Mouse (Mus musculus): ENCODE measurements around the gene Dnm3. TPM values are rescaled to one million over a fixed set of nuclear protein-coding genes. Genes with fewer than 3 reads are reported as not detected.

The Dnm3 gene
- polyA plus RNA-seq, 1 experiment: 3.0 TPM

DNA sequence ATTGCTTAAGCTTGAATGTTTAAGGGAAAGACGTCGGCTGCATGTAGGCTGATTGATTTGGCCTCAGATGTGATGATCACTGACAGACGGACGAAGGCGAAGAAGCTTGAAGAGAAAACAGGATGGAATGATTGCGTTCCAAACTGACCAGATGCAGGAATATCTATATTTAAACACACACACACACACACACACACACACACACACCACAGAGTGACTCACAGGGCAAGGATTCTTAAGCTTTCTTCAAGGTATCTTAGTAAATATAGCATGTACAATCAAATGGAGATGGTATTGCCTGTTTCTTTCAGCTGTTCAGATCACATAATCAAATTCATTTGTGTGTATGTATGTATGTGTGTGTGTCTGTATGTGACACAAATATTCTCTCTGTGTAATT is 425.1 kb downstream of the Dnm3 start:
- Histone ChIP-seq H3ac (ENCODE audit: control insufficient read depth, insufficient read length) (no peak overlapping the region), H3K79me2 (ENCODE audit: control insufficient read depth, insufficient read depth) (no peaks in the 10 kb centered on the region), H3K4me2 (ENCODE audit: low read depth) (no peak overlapping the region), H3K36me3 (ENCODE audit: control insufficient read depth, insufficient read depth) (no peaks in the 10 kb centered on the region), H3K4me3 (no peak overlapping the region), H3K27me3 (ENCODE audit: control insufficient read depth, insufficient read depth, insufficient read length) (no peaks in the 10 kb centered on the region)
- no peak for TF ChIP-seq MYOD1 (IDR thresholded peaks at IDR 0.05; ENCODE audit: control insufficient read depth in 1 of 3, insufficient read length in 2 of 3, low read depth in 2 of 3)
- TF ChIP-seq TCF12 (IDR thresholded peaks at IDR 0.05; ENCODE audit: insufficient read depth, poor library complexity, severe bottlenecking): no peak
- TF ChIP-seq SRF (IDR thresholded peaks at IDR 0.05; ENCODE audit: control insufficient read depth, insufficient read length, low read depth): no peak
- TF ChIP-seq POLR2A (IDR thresholded peaks at IDR 0.05; ENCODE audit: insufficient read length, low read depth): no peak
- no peak for TF ChIP-seq USF1 (IDR thresholded peaks at IDR 0.05; ENCODE audit: low read depth)
- TF ChIP-seq REST (IDR thresholded peaks at IDR 0.05; ENCODE audit: insufficient read depth, insufficient read length): no peak
- no peak for TF ChIP-seq CEBPB (IDR thresholded peaks at IDR 0.05; ENCODE audit: insufficient read depth, poor library complexity, severe bottlenecking)

DNA sequence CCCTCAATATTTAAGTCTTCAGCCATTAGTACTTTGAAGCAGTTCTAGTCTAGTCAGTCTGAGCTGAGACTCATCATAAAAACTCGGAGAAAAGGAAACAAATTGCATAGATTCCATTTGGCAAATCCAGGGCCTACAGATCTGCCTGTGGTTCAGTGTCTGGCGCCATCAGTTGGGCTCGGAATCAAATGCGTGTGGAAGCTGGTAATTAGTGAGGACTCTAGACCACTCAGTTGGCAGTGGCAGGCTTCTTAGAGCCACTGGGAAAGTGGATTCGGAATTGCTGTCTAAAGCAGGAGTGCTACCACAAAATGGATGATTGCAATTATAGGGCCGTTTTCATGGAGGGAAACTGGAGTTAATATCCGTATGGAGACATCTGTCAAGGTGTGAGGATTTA is 425.7 kb downstream of the Dnm3 start:
- H3K27me3 ChIP-seq (ENCODE audit: control insufficient read depth, insufficient read depth, insufficient read length): no peaks in the 10 kb centered on the region
- H3K79me2 ChIP-seq (ENCODE audit: control insufficient read depth, insufficient read depth): no peaks in the 10 kb centered on the region
- TF ChIP-seq MYOD1 (IDR thresholded peaks at IDR 0.05; ENCODE audit: control insufficient read depth in 1 of 3, insufficient read length in 2 of 3, low read depth in 2 of 3): no peak
- no peaks in the 10 kb centered on the region for H3K36me3 ChIP-seq (ENCODE audit: control insufficient read depth, insufficient read depth)
- H3K4me2 ChIP-seq (ENCODE audit: low read depth): no peak overlapping the region
- no peak overlapping the region for H3ac ChIP-seq (ENCODE audit: control insufficient read depth, insufficient read length)
- H3K4me3 ChIP-seq: no peak overlapping the region

DNA sequence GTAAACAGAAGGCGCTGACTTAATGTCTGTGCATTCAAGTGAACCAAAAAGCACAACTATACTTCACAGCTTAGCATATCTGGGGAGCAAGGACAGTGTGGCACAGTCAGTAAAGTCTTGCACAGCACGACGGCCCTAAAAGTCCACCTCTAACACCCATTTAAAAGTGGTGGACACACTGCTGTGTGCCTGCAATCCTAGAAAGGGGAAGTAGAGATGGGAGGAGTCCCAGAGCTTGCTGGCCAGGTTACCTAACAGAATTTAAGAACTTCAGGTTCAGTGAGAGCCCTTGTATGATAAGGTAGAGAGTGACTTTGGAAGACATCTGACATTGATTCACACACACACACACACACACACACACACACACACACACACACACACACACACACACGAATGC is 426.1 kb downstream of the Dnm3 start:
- Histone ChIP-seq H3K79me2 (ENCODE audit: control insufficient read depth, insufficient read depth) (no peaks in the 10 kb centered on the region), H3ac (ENCODE audit: control insufficient read depth, insufficient read length) (no peak overlapping the region), H3K27me3 (ENCODE audit: control insufficient read depth, insufficient read depth, insufficient read length) (no peaks in the 10 kb centered on the region), H3K4me3 (no peak overlapping the region), H3K36me3 (ENCODE audit: control insufficient read depth, insufficient read depth) (no peaks in the 10 kb centered on the region), H3K4me2 (ENCODE audit: low read depth) (no peak overlapping the region)
- TF ChIP-seq MYOD1 (IDR thresholded peaks at IDR 0.05; ENCODE audit: control insufficient read depth in 1 of 3, insufficient read length in 2 of 3, low read depth in 2 of 3) (no peak), SRF (IDR thresholded peaks at IDR 0.05; ENCODE audit: control insufficient read depth, insufficient read length, low read depth) (no peak), MAX (IDR thresholded peaks at IDR 0.05; ENCODE audit: low read depth) (no peak), REST (IDR thresholded peaks at IDR 0.05; ENCODE audit: insufficient read depth, insufficient read length) (no peak)

DNA sequence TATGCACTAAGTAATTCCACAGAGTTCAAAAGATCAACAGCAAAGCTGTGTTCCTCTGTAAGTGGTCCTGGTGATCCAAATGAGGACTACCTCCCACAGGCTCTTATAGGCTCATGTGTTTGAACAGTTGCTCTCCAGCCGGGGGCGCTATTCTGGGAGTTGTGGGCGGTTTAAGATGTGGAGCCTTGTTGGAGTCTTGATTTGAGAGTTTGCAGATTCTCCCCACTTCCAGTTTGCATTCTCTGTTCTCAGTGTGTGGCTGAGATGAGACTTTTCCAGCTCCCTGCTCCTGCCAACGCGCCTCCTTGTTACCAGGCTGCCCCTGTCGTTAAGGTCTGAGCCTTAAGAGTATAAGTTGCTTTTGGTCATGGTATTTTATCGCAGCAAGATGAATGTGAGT is 430.2 kb downstream of the Dnm3 start:
- no peak overlapping the region for H3ac ChIP-seq (ENCODE audit: control insufficient read depth, insufficient read length)

DNA sequence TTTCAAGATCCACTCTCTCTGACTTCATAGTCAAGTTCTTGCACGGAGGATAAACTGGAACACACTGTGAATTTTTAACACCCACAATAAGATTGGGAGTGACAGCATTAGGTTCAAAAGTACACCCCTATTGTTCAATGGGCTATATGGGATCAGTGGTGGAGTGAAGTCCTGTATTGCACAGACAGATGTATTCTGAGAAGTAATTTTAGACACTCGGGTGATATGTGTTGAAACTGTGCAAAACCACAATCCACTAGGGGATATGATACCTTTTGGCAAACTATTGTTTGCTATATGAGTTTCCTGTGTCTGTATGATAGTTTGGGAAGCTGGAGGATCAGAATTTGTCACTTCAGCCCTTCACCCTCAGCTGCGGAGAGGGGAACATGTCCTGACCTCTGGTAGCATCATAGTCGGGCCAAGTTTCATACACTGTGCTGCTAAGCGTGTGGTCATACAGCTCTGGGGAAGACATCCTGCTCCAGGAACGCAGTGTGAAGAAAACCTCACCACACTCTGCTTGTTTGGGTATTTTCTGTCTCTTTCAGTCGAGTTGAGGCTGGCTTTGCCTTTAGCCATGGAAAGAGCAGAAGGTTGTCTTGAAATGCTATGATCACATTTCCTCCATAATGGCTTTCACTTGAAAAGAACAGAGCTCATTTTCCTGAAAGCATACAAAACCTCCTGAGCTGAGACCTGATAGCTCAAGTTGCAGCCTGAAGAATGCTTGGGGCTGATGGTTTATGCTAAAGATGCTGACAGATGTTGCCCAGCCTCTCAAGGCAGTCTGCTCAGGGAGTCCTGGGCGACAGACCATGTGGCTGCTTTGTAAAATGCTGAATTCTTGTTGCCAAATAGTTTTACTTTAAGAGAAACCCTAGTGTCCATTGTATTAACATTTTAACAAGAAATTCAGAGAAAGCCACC is 433.8 kb downstream of the Dnm3 start:
- peak overlapping the region; percentile 67 for H3K4me2 ChIP-seq (ENCODE audit: low read depth)

More for the DNA sequence above, 430.2 kb downstream of the Dnm3 start:
- Histone ChIP-seq H3K4me2 (ENCODE audit: low read depth) (no peak overlapping the region), H3K27me3 (ENCODE audit: control insufficient read depth, insufficient read depth, insufficient read length) (no peaks in the 10 kb centered on the region), H3K79me2 (ENCODE audit: control insufficient read depth, insufficient read depth) (no peaks in the 10 kb centered on the region), H3K36me3 (ENCODE audit: control insufficient read depth, insufficient read depth) (no peaks in the 10 kb centered on the region), H3K4me3 (no peak overlapping the region)
- TF ChIP-seq POLR2A (IDR thresholded peaks at IDR 0.05; ENCODE audit: insufficient read length, low read depth) (no peak), MYOG (IDR thresholded peaks at IDR 0.05; ENCODE audit: control insufficient read depth in 1 of 3, insufficient read depth in 1 of 3, insufficient read length in 2 of 3, low read depth in 2 of 3) (no peak), CEBPB (IDR thresholded peaks at IDR 0.05; ENCODE audit: insufficient read depth, poor library complexity, severe bottlenecking) (no peak), MAX (IDR thresholded peaks at IDR 0.05; ENCODE audit: low read depth) (no peak), POLR2AphosphoS2 (IDR thresholded peaks at IDR 0.05; ENCODE audit: insufficient read length, low read depth) (no peak), TCF12 (IDR thresholded peaks at IDR 0.05; ENCODE audit: insufficient read depth, poor library complexity, severe bottlenecking) (no peak), MYOD1 (IDR thresholded peaks at IDR 0.05; ENCODE audit: control insufficient read depth in 1 of 3, insufficient read length in 2 of 3, low read depth in 2 of 3) (no peak), E2F4 (IDR thresholded peaks at IDR 0.05; ENCODE audit: insufficient read depth) (no peak), USF1 (IDR thresholded peaks at IDR 0.05; ENCODE audit: low read depth) (no peak), SRF (IDR thresholded peaks at IDR 0.05; ENCODE audit: control insufficient read depth, insufficient read length, low read depth) (no peak), TCF3 (IDR thresholded peaks at IDR 0.05; ENCODE audit: insufficient read length, low read depth) (no peak), REST (IDR thresholded peaks at IDR 0.05; ENCODE audit: insufficient read depth, insufficient read length) (no peak)

More for the DNA sequence above, 433.8 kb downstream of the Dnm3 start:
- H3K27me3 ChIP-seq (ENCODE audit: control insufficient read depth, insufficient read depth, insufficient read length): no peaks in the 10 kb centered on the region
- H3ac ChIP-seq (ENCODE audit: control insufficient read depth, insufficient read length): no peak overlapping the region
- no peak for TF ChIP-seq MAX (IDR thresholded peaks at IDR 0.05; ENCODE audit: low read depth)
- H3K79me2 ChIP-seq (ENCODE audit: control insufficient read depth, insufficient read depth): no peaks in the 10 kb centered on the region
- no peak overlapping the region for H3K4me3 ChIP-seq
- H3K36me3 ChIP-seq (ENCODE audit: control insufficient read depth, insufficient read depth): no peaks in the 10 kb centered on the region
